15 mouse cellular contexts compared by ENCODE assay signal in the genomic region with DNA sequence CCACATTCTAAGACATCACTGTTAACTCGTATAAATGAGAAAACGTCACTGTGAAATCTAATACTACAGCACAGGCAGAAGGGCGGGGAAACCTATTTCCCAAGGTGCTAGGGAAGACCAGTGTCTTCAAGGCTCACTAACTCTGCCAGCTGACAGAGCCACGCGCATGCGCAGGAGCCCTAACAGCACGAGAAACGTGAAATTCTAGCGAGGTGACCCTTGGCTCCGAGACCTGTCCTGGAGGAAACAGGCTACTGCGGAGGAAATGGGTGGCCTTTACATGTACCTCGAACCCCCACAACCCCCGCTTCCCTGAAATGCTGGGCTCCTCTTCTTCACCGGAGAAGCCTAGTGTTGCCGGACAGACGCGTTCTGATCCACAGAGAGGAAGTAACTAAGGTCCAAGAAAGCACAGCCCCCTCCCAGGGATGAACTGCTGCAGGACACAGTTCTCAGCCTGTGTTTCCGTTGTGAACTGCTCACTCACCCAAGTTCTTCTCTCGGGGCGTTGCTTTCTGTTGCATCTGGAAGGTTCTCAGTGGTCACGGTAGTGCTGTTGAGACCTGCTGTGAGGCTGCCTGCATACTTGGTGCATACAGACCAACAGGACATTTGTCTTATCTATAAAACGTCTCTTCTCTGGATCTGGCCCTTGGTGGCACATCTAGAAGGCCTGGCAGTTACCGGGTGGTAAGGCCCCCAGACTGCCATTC. TPM values are rescaled to one million over a fixed set of nuclear protein-coding genes. Genes with fewer than 3 reads are reported as not detected.
DNase-seq lines count a peak whose midpoint lies in the region; ATAC-seq and TF ChIP-seq lines count a peak whose summit lies in the region.
"Had no signal": no experiment of that assay in that cellular context is flagged by ENCODE, and none has a peak within 500 bp of the region (broad histone marks: within the 10 kb centered on the region; RNA-seq: fewer than 3 reads in every experiment).

No protein-coding gene starts in this region.

- no peaks in the 10 kb centered on the region for H3K27me3 ChIP-seq in liver, adult 2 months (ENCODE audit: control insufficient read depth, insufficient read depth, low read length)
- H3K27me3 ChIP-seq in liver, embryonic 11.5 days (replicated peaks; ENCODE audit: control insufficient read depth, insufficient read depth, low read length) = no peaks in the 10 kb centered on the region; the same call in 1 of the 2 replicates
- no peaks in the 10 kb centered on the region for H3K27me3 ChIP-seq in embryonic facial prominence, embryonic 14.5 days (replicated peaks; ENCODE audit: control insufficient read depth, insufficient read depth, low read length)
- no peaks in the 10 kb centered on the region for H3K27me3 ChIP-seq in limb, embryonic 15.5 days
- H3K27me3 ChIP-seq: CH12.LX; heart, embryonic 15.5 days; midbrain, embryonic 12.5 days; neural tube, embryonic 15.5 days had no signal

- TF ChIP-seq POLR2A in liver, adult 2 months (IDR thresholded peaks at IDR 0.05; ENCODE audit: extremely low read depth, insufficient read depth, low read length) = no peak

- H3K4me1 ChIP-seq in liver, adult 2 months (ENCODE audit: control insufficient read depth, insufficient read depth, low read length) = peaks cover 19% of the 10 kb centered on the region
- peaks cover 7% of the 10 kb centered on the region for H3K4me1 ChIP-seq in liver, embryonic 11.5 days (replicated peaks; ENCODE audit: control insufficient read depth, insufficient read depth, low read length)
- H3K4me1 ChIP-seq in embryonic facial prominence, embryonic 14.5 days (ENCODE audit: control insufficient read depth, insufficient read depth, low read length) = peaks cover 28% of the 10 kb centered on the region
- peaks cover 45% of the 10 kb centered on the region for H3K4me1 ChIP-seq in limb, embryonic 15.5 days

- H3K4me3 ChIP-seq in liver, adult 2 months (ENCODE audit: insufficient read depth, low read depth, low read length) = no peak overlapping the region
- no peak overlapping the region for H3K4me3 ChIP-seq in liver, embryonic 11.5 days (ENCODE audit: low read depth, low read length)
- H3K4me3 ChIP-seq in embryonic facial prominence, embryonic 14.5 days (ENCODE audit: low read depth, low read length) = no peak overlapping the region
- no peak overlapping the region; the same call in 1 of the 2 replicates for H3K4me3 ChIP-seq in limb, embryonic 15.5 days
- H3K4me3 ChIP-seq: heart, embryonic 15.5 days; left cerebral cortex, adult 2 months; liver, embryonic 15.5 days; midbrain, embryonic 12.5 days; neural tube, embryonic 15.5 days had no signal

- peak overlapping the region; percentile 33 for H3K27ac ChIP-seq in liver, adult 2 months (replicated peaks; ENCODE audit: insufficient read depth, low read depth, low read length)
- H3K27ac ChIP-seq in liver, embryonic 11.5 days (ENCODE audit: low read depth, low read length) = no peak overlapping the region
- H3K27ac ChIP-seq in embryonic facial prominence, embryonic 14.5 days (replicated peaks; ENCODE audit: low read depth, low read length) = peak overlapping the region; percentile 25; the same call in 1 of the 2 replicates
- no peak overlapping the region for H3K27ac ChIP-seq in limb, embryonic 15.5 days
- H3K27ac ChIP-seq: heart, embryonic 15.5 days; left cerebral cortex, adult 2 months; liver, embryonic 15.5 days; midbrain, embryonic 12.5 days; neural tube, embryonic 15.5 days had no signal

- TF ChIP-seq CTCF in liver, adult 2 months (IDR thresholded peaks at IDR 0.05; ENCODE audit: low read depth, low read length) = no peak

- 71% methylated on average over 23 of the region's 23 CpGs for WGBS in liver, adult 2 months
- WGBS in liver, embryonic 11.5 days = 66% methylated on average over 23 of the region's 23 CpGs
- 66% methylated on average over 21 of the region's 23 CpGs for WGBS in embryonic facial prominence, embryonic 14.5 days
- 58% methylated on average over 23 of the region's 23 CpGs for WGBS in limb, embryonic 15.5 days

- H3K9ac ChIP-seq in liver, adult 2 months (ENCODE audit: low read depth, low read length) = no peak overlapping the region
- H3K9ac ChIP-seq in liver, embryonic 11.5 days (ENCODE audit: low read depth, low read length) = no peak overlapping the region
- H3K9ac ChIP-seq in embryonic facial prominence, embryonic 14.5 days (ENCODE audit: low read depth, low read length) = no peak overlapping the region
- no peak overlapping the region for H3K9ac ChIP-seq in limb, embryonic 15.5 days
- H3K9ac ChIP-seq: heart, embryonic 15.5 days; liver, embryonic 15.5 days; midbrain, embryonic 12.5 days; neural tube, embryonic 15.5 days had no signal

- H3K4me2 ChIP-seq in liver, embryonic 11.5 days = no peak overlapping the region
- H3K4me2 ChIP-seq in embryonic facial prominence, embryonic 14.5 days (ENCODE audit: low read depth, low read length) = peak overlapping the region; percentile 19
- peak overlapping the region; percentile 21; the same call in 1 of the 2 replicates for H3K4me2 ChIP-seq in limb, embryonic 15.5 days
- H3K4me2 ChIP-seq: heart, embryonic 15.5 days; liver, embryonic 15.5 days; midbrain, embryonic 12.5 days; neural tube, embryonic 15.5 days had no signal

- no peaks in the 10 kb centered on the region for H3K36me3 ChIP-seq in liver, adult 2 months (ENCODE audit: control insufficient read depth, insufficient read depth, low read length)
- no peaks in the 10 kb centered on the region for H3K36me3 ChIP-seq in liver, embryonic 11.5 days (ENCODE audit: control insufficient read depth, insufficient read depth, low read length)
- peaks cover 5% of the 10 kb centered on the region; the same call in 1 of the 2 replicates for H3K36me3 ChIP-seq in embryonic facial prominence, embryonic 14.5 days (ENCODE audit: control insufficient read depth, insufficient read depth, low read length)
- H3K36me3 ChIP-seq in limb, embryonic 15.5 days = peaks cover 3% of the 10 kb centered on the region; the same call in 1 of the 2 replicates
- H3K36me3 ChIP-seq: heart, embryonic 15.5 days; liver, embryonic 15.5 days; neural tube, embryonic 15.5 days had no signal

- H3K9me3 ChIP-seq in liver, embryonic 11.5 days (ENCODE audit: control insufficient read depth, low read length) = no peaks in the 10 kb centered on the region
- no peaks in the 10 kb centered on the region for H3K9me3 ChIP-seq in embryonic facial prominence, embryonic 14.5 days (ENCODE audit: control insufficient read depth, low read length)
- no peaks in the 10 kb centered on the region for H3K9me3 ChIP-seq in limb, embryonic 15.5 days
- H3K9me3 ChIP-seq: heart, embryonic 15.5 days; liver, embryonic 15.5 days; midbrain, embryonic 12.5 days; neural tube, embryonic 15.5 days had no signal

- intact Hi-C loops in left cerebral cortex, postnatal 25 days (cut with DNase I) = no loop called here

- ATAC-seq in liver, embryonic 11.5 days (replicated peaks; ENCODE audit: low FRiP score) = no peak
- ATAC-seq in embryonic facial prominence, embryonic 14.5 days (ENCODE audit: low read depth) = no peak
- no peak for ATAC-seq in limb, embryonic 15.5 days (ENCODE audit: insufficient number of reproducible peaks, low FRiP score, low TSS enrichment, low read depth)
- ATAC-seq in megakaryocyte progenitor cell, adult 5-6 weeks (replicated peaks; ENCODE audit: poor library complexity) = no peak
- ATAC-seq: forebrain, embryonic 16.5 days had no signal

- DNase-seq in liver, adult 2 months (ENCODE audit: extremely low read depth, low read depth, low spot score) = no peak
- no peak for DNase-seq in liver, embryonic 11.5 days (ENCODE audit: low spot score)
- no peak for DNase-seq in embryonic facial prominence, embryonic 14.5 days (ENCODE audit: low spot score)
- DNase-seq in kidney, adult 9 months = peak; percentile 93
- no peak for DNase-seq in left cerebral cortex, postnatal 25 days (ENCODE audit: low spot score in 2 of 2)
- DNase-seq in natural killer cell, adult 2 months (ENCODE audit: low spot score in 2 of 2) = no peak

- peaks cover 56% of the 10 kb centered on the region for H3K79me2 ChIP-seq in liver, adult 2 months (ENCODE audit: control insufficient read depth, insufficient read depth, low read length)

RNA-seq across cellular contexts. Expression of gene Smad1, which starts 10.1 kb away (rescaled TPM):
- total RNA-seq in liver, adult 2 months (2014; rRNA removed) = 10.8 and 12.0 TPM in 2 replicates
- 17.5 and 25.5 TPM in 2 replicates for polyA plus RNA-seq in liver, adult 2 months (2012; rRNA removed)
- 18.5 TPM in 2 replicates for polyA plus RNA-seq in liver, embryonic 11.5 days (2014; fragmentation: Nextera tagmentation; extraction: Ambion mirVana)
- polyA plus RNA-seq in embryonic facial prominence, embryonic 14.5 days (2014; fragmentation: Nextera tagmentation; extraction: Ambion mirVana) = 59.4 and 64.7 TPM in 2 replicates
- 49.0 and 54.2 TPM in 2 replicates for polyA plus RNA-seq in limb, embryonic 15.5 days (2015; fragmentation: Nextera tagmentation; extraction: Ambion mirVana)
- 10 to 100 TPM; 29.6 to 33.8 TPM for total RNA-seq in left cerebral cortex, postnatal 25 days (2021)
- total RNA-seq in megakaryocyte progenitor cell, adult 5-6 weeks (2015) = 12.7 and 15.2 TPM in 2 replicates
- total RNA-seq in megakaryocyte progenitor cell, adult 5-6 weeks (2017) = 12.0 and 15.2 TPM in 2 replicates
- total RNA-seq: CH12.LX had no signal

Comparison
In these comparisons a context has a peak if more than half of its experiments do, and no peak if none do; other contexts are left out.
1. H3K27ac ChIP-seq: peak in liver, adult 2 months (single experiment) and embryonic facial prominence, embryonic 14.5 days (single experiment); none in liver, embryonic 11.5 days (single experiment) and limb, embryonic 15.5 days (single experiment).